Mouse (Mus musculus) WW6 (cell line): ENCODE data around the gene Ndst4.

Experiments
- DNase-seq: peaks from one replicate; pipeline ENCODE4 v3.0.0-alpha.2; 2013; ENCODE audit warnings: low read depth, low spot score

Gene Ndst4

DNA sequence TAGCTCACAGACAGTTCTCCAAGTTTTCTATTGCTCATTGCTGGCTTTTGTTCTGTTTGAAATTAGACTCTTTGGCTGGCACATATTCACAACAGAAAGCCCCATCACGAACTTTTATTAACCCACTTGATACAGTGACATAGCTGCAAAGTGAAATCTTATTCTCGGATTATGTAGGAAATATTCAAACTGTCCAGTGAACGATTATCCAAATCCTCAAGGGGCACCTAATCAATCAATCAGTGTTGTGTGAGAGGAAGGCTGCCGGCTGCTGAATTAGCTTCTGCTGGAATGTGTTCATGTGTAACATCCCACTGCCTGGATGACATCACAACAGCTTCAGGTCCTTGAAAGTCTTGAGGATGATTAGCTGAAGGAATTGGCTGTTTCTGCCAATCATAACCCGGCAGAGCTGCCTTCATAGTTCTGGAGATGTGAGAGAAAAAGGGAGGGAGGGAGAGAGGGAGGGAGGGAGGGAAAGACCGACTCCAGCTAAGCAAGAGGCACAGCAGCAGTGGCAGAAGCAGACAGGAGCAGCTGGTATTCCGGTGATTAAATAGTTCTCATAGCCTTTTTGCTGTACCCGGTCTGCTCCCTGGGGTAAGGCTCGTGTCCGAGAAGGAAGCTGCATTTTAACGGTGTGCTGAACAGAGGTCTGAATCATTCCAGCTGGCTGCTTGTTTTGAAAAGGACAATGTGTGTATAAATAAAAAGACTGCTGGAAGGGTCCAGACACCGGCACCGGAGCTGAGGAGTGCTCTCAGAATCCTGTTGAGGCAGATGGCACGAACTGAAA, at the start of gene Ndst4:
Gene Ndst4 (plus strand): TSS at position 476 of the 796 bp plus-strand sequence.
- DNase-seq = no peak

DNA sequence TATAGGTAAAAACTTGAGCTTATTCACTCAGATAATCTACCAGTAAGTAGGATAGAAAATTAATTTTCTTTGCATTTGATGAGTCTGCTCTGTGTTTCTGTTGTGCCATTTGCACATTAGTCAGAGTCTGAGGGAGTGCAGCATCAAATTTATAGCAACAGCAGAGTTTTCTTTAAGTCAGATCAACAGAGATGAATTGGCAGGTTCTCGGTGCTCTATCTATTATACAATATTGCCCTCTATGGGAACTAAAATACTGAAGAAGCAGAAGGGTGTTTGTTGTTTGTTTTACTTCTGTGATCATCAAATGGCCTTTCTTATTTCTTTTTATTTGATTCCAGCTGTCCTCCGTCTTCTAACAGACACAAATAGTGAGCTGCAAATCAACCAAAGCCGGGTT, 6.4 kb upstream of the Ndst4 start:
- DNase-seq = no peak

DNA sequence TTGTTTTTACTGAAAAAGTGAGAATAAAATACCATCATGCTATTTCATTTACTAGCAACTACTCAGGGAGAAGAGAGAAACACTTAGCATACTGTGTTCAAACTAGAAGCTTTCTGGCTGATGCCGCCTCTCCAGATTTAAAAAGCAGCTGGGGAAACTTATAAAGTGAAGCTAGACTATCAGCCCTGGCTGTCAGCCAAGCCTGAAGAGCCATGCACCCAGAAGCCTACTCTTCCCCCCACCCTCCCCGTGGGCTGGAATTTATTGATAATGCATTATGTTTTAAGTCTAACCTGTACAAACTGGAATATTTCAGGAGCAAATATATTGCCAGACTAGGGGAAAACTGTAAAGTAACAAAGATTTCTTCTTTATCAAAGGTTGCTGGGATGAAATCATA, 2.6 kb downstream of the Ndst4 start:
- no peak for DNase-seq

DNA sequence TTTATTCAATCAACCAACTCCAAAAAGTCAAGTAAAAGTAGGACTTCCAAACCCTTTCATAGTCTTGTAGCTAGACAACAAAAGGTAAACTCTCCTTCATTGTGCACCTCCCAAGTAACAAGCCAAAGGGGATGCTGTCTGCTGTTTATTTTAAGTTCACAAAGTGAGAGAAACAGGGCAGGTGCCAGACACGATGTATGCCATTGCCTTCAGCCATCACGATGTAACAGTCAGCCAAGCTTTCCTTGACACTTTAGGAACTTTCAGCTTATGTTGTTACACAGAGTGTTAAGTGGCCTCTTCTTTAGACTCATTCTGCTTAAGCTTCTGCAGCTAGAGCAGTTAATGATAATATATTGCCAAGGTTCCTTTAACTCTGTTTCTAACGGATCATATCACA, 3.1 kb downstream of the Ndst4 start:
- no peak for DNase-seq

DNA sequence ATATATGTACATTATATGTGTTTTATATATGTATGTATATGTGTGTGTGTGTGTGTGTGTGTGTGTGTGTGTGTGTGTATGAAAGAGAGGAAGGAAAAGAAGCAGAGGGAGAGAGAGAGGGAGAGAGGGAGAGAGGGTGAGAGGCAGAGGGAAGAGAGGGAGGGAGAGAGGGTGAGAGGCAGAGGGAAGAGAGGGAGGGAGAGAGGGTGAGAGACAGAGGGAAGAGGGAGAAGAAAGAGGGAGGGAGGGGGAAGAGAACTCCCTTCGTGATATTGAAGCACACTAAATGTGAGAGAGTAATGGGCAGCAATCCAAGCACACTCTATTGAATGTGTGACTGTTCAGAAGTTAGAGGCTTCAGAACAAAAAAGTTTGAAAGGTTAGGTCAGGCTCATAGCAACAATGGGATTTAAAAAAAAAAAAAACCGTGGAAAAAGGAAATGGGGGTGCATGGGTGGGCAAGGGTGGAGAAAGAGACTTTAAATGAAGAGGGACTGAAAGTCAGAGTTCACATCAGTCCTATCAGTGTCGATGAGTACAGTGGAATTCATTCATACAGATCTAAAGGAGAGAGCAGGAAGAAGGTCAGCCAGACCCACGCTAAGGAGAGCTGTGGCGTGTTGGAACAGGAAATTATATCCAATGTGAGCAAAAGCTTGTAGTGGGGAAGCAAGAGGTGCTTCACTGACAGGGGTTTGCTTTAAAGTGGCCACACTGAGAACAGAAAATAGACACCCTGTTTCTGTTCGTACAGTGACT, 63.2 kb downstream of the Ndst4 start:
- no peak for DNase-seq

DNA sequence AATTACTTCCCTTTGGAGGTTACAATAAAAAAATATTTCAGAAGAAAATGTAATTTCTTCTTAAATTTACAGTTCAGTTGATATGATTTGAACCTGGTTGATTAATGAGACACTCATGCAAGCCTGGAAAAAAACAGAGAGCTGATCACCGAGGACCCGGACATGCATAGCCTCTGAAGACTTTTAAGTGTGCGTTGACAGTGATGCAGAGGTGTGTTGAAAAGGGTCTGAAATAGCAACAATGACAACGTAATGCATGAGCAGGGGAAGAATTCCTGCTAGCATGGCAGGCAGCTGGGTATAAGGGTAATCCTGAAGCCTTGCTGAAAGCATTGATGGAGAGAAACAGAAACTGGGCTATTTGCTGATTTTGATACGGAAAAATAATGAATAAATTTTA, 106.2 kb downstream of the Ndst4 start:
- DNase-seq = no peak

DNA sequence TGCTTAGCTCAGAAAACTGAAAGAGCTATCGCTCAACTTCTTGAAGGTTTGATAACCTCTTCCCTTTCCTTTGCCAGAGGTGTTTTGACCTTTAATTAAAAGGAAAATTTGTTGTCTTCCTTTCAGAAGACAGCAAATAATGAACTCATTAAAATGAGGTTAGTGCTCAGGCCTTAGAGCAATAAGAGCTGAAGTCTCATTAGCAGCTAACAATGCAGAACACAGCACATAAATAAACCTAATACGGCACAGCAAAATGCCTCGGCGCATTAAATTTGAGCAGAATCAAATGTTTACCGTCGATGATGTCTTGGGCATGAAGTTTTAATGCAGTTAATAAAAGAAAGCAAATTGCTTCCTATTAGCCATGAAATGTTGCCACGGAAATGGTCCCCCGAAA, 129.5 kb downstream of the Ndst4 start:
- no peak for DNase-seq

DNA sequence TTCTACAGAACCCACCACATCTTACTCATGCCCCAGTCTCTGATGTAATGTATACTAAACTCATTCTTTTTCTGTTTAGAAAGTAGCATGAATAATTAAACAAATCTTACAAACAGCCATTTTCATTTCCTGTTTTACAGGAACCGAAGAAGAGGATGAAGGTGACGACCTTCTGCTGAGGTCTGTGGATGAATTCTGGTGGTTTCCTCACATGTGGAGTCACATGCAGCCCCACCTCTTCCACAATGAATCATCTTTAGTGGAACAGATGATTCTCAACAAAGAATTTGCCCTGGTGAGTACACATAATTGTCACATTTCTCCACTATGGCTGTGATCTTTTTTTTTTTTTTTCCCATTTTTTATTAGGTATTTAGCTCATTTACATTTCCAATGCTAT, 166.7 kb downstream of the Ndst4 start:
- DNase-seq = no peak

DNA sequence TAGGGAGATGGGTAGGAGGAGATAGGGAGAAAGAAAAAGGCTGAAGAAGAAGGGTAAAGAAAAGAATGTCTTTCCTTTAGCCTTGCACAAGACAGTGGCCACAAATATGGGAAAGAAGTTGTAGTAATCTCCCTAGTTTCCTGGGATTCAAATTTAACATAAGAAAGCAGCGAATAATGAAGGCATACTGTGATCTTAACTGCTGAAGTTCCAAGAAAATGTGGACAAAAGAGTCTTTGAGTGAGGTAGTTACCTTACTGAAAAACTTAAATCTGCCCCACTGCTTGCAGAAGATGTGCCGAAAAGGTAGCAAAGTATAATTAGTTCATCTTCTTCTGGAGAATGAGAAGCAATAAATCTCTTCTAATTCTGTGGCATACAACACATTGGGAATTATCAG, 228.4 kb downstream of the Ndst4 start:
- no peak for DNase-seq

DNA sequence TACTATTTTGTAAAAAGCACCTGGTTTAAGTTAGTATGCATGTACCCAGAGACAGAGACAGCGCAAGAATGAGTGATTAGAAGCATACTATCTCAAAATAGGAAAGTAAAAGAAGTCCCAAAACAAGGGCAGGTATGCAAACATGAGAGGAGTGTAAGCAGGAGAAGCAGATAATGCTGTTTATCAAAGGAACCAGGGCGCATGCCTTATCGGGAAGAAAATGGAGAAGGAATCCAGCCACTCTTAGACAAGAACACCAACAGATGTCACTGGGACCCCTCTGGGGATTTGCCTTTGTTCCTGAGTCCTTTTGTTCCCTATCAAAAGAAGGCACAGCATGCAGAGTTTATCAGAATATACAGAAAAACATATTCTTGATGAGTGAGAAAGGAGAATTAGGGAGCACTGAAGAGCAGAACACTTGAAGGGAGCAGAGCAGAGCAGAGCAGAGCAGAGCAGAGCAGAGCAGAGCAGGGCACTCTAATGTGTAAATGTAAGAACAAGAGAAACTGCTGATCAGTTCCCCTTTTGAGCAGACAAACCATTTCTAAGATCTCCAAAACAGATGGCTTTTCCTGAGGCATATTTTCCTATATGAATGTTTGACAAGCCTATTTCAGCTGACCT, 251.2 kb downstream of the Ndst4 start:
- no peak for DNase-seq

DNA sequence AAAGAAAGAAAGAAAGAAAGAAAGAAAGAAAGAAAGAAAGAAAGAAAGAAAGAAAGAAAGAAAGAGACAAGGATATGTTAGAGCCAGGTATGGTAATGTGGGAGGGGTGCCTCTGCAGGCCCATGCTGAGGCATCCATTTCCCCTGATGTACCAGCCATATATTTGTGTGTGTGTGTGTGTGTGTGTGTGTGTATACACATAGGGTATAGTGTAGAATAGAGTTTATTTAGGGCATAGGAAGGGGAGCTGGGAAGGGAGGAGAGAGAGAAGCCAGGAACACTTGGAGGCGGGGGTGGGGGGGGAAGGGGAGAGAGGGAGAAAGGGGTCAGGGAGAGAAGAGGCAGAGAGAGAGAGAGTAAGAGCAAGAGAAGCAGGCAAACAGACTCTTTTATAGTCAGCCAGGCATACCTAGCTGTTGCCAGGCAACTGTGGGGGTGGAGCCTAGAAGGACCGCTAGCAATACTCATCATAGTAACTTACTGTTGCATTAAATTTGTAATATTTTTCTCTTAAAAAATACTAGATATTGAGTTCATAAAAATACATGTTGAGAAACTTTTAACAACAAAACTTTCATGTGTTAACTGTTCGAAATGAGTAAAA, 256.3 kb downstream of the Ndst4 start:
- no peak for DNase-seq

DNA sequence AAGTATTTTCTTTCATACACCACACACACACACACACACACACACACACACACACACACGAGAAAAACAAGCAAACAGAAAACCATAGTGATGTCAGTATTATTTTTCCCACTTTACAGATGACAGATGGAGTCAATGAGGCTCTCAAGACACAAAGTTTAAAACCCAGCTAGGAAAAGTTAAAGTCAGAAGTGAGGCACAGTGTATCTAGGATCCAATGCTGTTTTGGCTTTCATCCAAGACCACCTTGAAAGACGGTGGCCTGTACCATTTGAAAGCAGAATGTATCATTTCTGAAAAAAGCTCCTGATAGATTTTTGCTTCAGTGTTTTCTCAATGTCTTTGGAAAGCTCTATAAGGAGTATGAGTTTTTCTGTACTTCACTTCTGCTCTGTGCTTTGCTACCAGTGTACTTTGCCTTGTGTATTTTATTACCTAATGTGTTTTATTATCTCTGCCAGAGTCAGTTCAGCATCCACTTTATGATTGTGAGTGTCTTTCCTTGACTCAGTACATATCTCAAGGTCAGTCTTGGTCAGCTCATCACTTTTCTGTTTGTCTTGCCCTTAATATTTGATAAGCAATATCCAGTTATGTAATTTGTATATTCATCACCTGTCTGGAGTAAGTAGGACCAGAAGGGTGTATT, 257.1 kb downstream of the Ndst4 start:
- no peak for DNase-seq

DNA sequence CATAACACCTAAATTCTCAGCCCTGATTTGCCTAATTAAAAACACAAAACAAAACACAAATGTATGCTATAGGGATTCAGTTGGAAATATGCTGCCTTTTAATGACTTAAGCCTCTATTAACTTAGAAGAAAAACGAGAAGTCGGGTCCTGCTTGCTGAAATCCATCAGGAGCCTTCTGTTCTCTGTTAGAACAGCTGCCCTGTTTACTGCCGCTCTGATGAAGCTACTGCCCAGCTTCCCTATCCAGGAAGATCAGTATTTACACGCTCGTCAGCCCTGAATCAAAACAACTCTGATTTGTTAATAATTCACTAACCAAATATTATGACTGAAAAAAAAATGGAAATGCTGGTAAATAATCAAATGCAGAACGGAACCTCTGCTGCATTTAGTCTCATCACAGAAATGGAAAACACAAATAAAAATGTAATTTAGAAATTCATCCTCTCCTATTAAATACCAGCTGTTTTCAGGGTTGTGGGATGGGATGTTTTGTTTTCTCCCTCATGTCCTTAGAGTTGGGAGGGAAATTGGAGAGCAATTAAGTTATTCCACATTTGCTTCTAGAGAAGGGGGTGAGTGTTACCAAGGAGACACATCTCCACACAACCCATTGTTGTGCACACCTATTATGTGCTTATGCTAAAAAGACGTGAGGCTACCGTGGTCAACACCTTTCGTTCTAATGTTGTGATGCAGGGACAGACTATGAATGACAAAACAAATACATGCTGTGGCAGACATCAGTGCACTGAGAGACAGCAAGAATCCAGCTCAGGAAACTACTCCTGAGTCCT, 270.3 kb downstream of the Ndst4 start:
- DNase-seq = no peak

DNA sequence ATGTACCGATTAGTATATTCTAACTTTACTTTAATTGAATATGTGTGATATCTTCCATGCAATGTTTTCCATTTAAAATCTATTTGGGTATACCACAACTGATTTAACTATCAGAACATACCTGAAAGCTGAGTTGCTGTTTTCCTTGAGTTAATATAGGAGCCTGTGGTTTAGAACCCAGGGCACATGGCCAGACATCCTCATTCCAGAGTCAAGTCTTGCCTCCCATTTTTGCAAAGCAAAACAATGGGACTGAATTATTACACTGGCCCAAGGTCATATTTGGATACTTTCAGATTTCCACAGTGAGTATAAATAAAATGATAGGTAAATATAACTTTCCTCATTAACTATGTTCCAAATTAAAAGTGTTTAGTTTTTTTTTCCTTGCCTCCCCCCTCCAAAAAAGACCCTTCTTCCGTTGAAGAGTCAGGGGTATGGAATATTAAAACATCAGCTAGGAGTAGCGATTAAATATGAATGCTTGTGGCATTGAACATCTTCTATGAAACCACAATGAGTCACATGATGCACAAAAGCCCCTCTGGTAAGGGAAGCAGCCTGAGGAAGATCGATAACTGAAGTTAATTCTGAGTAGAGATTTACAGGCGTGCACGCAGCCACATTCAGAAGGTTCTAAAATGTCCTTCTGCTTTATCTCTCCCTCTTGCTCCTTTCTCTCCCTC, 271.5 kb downstream of the Ndst4 start:
- no peak for DNase-seq

DNA sequence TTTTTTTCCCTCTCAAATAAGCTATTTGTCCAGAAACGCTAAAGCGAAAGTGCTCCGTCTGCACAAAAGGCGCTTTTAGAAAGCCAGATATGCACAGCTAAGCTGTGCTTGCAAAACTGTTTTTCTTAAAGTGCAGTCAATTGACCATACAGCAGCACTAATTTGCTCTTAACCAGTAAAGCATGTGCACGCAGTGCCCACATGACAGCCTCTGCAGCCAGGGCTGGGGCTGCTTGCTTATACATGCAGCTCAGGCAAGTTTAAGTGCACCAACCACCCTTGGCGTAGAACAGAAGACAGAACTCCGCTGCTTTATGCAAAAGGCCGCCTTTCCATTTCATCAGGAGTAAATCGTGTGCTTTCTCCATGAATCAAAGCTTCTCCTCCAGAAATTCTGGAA, 275.0 kb downstream of the Ndst4 start:
- no peak for DNase-seq

DNA sequence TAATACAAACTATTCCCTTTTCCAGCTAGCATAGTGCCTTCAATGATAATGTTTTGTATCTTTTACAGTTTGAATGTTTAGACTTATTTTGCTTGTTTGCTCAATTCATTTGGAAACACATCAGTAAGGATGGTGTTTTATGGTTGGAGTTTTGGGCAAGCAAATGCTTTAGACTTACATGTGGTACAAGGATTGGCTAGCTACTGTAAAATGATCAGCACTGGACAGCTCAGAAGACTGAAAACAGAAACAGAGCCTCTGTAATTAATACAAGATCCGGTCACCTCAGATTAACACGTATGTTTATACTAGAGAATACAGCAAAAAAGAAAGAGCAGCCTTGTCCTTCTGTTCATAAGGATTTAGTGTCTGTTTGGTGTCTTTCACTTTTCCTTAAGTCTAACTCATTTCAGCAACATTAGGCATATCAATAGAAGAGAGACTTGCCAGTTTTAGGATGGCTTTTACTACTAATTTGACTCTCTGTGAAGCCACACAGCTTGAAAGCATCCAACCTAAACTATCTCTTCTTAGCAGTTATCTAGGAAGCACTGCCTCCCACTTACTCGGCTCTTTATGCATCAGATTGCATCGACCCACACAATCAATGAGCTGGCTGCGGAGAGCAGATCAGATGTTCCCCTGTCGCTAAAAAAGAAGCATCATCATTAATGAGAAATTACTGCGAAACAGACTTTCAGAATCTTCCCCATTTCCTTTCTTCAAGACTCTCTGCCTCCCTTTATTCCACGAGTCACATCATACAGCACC, 279.8 kb downstream of the Ndst4 start:
- DNase-seq = no peak

DNA sequence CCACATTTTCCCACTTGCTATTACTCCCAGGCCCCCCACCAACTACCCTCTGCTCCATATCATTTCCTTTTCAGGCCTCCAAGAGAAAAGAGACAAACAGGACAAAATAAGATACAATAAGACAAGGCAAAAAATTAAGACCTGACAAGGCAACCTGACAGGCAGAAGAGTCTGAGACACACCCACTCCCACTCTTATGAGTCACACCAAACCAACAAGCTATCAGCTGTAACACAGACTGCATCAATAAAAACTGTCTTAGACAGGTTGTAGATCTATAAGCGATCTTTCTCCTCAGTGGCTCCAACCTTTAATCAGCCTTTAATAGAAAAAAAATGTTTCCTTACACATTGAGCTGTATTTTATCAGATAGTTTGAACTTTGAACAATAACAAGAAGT, 280.7 kb downstream of the Ndst4 start:
- DNase-seq = no peak

DNA sequence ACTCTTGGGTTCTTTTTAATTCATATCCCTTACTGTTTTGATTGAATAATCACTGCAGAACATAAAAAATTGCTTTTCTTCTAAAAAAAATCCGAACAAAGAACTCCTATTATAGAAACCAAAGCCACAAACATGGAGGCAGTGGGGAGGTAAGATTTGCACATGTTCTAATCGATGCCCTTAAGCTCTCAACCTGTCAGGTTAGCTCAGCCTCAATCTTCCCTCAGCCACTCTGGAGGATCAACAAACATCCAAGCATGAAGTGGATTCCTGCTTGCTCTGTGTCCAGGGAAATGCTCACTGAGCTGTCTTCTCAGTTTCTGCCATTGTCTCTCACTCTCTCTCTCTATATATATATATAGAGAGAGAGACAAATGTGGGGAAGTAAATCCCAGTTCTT, 283.7 kb downstream of the Ndst4 start:
- no peak for DNase-seq

DNA sequence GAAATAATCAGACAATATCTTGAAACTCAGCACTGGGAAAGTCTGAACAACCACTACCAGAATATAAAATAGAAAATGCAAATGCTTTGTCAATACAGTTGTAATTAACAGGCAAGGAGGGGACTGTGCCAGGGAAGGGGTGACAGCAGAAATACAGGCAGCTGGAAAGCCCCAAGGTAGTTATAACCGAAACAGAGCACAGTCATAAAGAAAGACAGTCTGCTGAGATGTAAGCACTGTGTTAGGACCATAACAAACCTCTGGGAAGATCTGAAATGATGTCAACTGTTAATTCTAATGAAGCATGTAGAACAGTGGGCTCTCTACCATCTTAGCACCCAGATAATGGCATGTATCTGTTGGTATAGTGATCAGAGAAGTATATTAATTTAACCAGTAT, 287.1 kb downstream of the Ndst4 start:
- DNase-seq = no peak

DNA sequence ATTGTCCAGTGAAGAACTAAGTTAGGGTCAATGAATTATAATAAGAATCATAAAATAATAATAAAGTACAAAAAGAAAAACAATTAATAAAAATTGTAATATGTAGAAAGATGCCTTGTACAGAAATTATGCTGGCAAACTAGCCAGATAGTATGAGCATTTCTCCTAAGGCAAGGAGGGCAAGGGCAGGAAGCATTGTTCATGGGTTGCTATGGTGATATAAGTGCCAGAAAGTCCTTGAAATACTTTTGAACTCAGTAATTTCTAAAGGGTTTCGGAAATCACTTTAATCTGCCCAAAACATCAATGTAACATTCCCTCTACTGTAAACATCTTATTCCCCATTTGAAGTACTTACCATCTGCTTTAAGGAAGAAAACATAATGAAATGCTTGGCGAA, 319.1 kb downstream of the Ndst4 start:
- no peak for DNase-seq
